Mouse (Mus musculus): ENCODE measurements around the gene Ablim2.

DNA sequence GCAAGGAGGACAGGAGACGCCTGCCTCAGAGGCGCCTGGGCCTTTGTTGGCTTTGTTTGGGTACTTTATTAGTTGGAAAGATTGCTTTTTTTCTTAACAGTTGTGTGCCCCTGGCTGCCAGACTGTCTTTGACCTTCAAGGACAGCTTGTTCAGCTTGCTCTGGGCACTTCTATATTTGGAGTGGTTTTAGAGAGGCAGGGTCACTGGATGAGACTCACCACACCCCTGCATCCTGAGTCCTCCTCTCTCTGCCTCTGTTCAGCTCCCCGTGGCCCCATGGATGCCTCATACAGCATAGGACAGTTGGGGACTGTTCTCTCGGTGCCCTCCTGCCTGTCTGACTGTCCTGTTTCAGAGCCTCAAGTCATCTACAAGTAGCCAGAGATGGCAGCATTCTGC lies 37.3 kb downstream of the Ablim2 start:
- no peak for TF ChIP-seq CTCF (IDR thresholded peaks at IDR 0.05; ENCODE audit: borderline replicate concordance, control insufficient read depth, extremely low read depth, insufficient read depth, low read length, poor library complexity)
- TF ChIP-seq POLR2A (IDR thresholded peaks at IDR 0.05; ENCODE audit: control insufficient read depth, extremely low read depth, insufficient read depth, low read length, poor library complexity) = no peak
